Mouse (Mus musculus): ENCODE data around the gene Reg3g. TPM values are rescaled to one million over a fixed set of nuclear protein-coding genes. Genes with fewer than 3 reads are reported as not detected.
"Not testable (repeated sequence)": the region's sequence is repeated elsewhere in the genome, so short reads cannot be mapped to it uniquely, and the experiment has no call there.

Gene Reg3g
- not detected for total RNA-seq (2021)

- no peak for DNase-seq (ENCODE audit: extremely low spot score in 1 of 2, low spot score in 1 of 2)
Observed at GRCm38 (mm10) chr6:78468772-78469171, at the start of gene Reg3g. Gene Reg3g, minus strand, starts transcription at chr6:78468872.

GRCm38 (mm10) chr6:78515777-78516446 lies 47.2 kb upstream of the Reg3g start:
- peak in 1 of 2 experiments; percentile 23 for DNase-seq (ENCODE audit: extremely low spot score in 1 of 2, low spot score in 1 of 2)

- peak; percentile 30 to 62 for DNase-seq (ENCODE audit: extremely low spot score in 1 of 2, low spot score in 1 of 2)
Observed at GRCm38 (mm10) chr6:78512833-78513232, 44.2 kb upstream of the Reg3g start.

- DNase-seq (ENCODE audit: extremely low spot score in 1 of 2, low spot score in 1 of 2): no peak
Observed at GRCm38 (mm10) chr6:78510173-78510900, 41.7 kb upstream of the Reg3g start.

- no peak for DNase-seq (ENCODE audit: extremely low spot score in 1 of 2, low spot score in 1 of 2)
Observed at GRCm38 (mm10) chr6:78505745-78506144, 37.1 kb upstream of the Reg3g start.

- no peak for DNase-seq (ENCODE audit: extremely low spot score in 1 of 2, low spot score in 1 of 2)
Observed at GRCm38 (mm10) chr6:78494633-78495032, 26.0 kb upstream of the Reg3g start.

- DNase-seq (ENCODE audit: extremely low spot score in 1 of 2, low spot score in 1 of 2): no peak
Observed at GRCm38 (mm10) chr6:78469287-78469686, 615 bp upstream of the Reg3g start.

- no peak for DNase-seq (ENCODE audit: extremely low spot score in 1 of 2, low spot score in 1 of 2)
Observed at GRCm38 (mm10) chr6:78463266-78463665, 5.4 kb downstream of the Reg3g start.

GRCm38 (mm10) chr6:78462360-78462759 lies 6.3 kb downstream of the Reg3g start:
- DNase-seq (ENCODE audit: extremely low spot score in 1 of 2, low spot score in 1 of 2): no peak

GRCm38 (mm10) chr6:78460191-78460825 lies 8.4 kb downstream of the Reg3g start:
- DNase-seq (ENCODE audit: extremely low spot score in 1 of 2, low spot score in 1 of 2): peak; percentile 8 to 21

GRCm38 (mm10) chr6:78452804-78453203 lies 15.9 kb downstream of the Reg3g start:
- DNase-seq (ENCODE audit: extremely low spot score in 1 of 2, low spot score in 1 of 2): no peak

- DNase-seq (ENCODE audit: extremely low spot score in 1 of 2, low spot score in 1 of 2): no peak
Observed at GRCm38 (mm10) chr6:78448409-78448808, 20.3 kb downstream of the Reg3g start.

- DNase-seq (ENCODE audit: extremely low spot score in 1 of 2, low spot score in 1 of 2): no peak
Observed at GRCm38 (mm10) chr6:78447202-78447601, 21.5 kb downstream of the Reg3g start.

GRCm38 (mm10) chr6:78425497-78425896 lies 43.2 kb downstream of the Reg3g start:
- DNase-seq (ENCODE audit: extremely low spot score in 1 of 2, low spot score in 1 of 2): no peak

GRCm38 (mm10) chr6:78422411-78422810 lies 46.3 kb downstream of the Reg3g start, which contains the start of gene Reg1:
Gene Reg1, plus strand, starts transcription at chr6:78422711.
- not testable (repeated sequence) for DNase-seq (ENCODE audit: extremely low spot score in 1 of 2, low spot score in 1 of 2)

Other genes with a start within 250 kb of the Reg3g start
- gene Reg3b, start 98.2 kb downstream of the Reg3g start, total RNA-seq (2021): not detected
- not detected for gene Reg3d, start 90.0 kb downstream of the Reg3g start, total RNA-seq (2021)
- gene Reg3a, start 88.2 kb downstream of the Reg3g start, total RNA-seq (2021): not detected
- not detected for gene Reg2, start 73.2 kb downstream of the Reg3g start, total RNA-seq (2021)
- gene Reg1, start 46.2 kb downstream of the Reg3g start, total RNA-seq (2021): not detected

Data from layer of hippocampus, postnatal 25 days (tissue).